8 mouse cellular contexts compared by ENCODE assay signal in genomic region chr6:91515545-91516449, GRCm38 (mm10). TPM values are rescaled to one million over a fixed set of nuclear protein-coding genes. Genes with fewer than 3 reads are reported as not detected.
DNase-seq lines count a peak whose midpoint lies in the region; ATAC-seq lines count a peak whose summit lies in the region.

Gene Xpc, minus strand, starts transcription at chr6:91515888.
Gene Lsm3, plus strand, starts transcription at chr6:91515928.

- H3K27me3 ChIP-seq in hindbrain, embryonic 11.5 days (ENCODE audit: control insufficient read depth, insufficient read depth, low read length) = no peaks in the 10 kb centered on the region

- no peaks in the 10 kb centered on the region for H3K9me3 ChIP-seq in hindbrain, embryonic 11.5 days (ENCODE audit: control insufficient read depth, low read length)

- H3K4me3 ChIP-seq in hindbrain, embryonic 11.5 days (ENCODE audit: low read depth, low read length) = peak within 1 kb of the TSS; percentile 78

- 0 out of 2 replicates have a peak, but pooled peaks cover 3% of the 10 kb centered on the region for H3K36me3 ChIP-seq in hindbrain, embryonic 11.5 days (ENCODE audit: control insufficient read depth, insufficient read depth, low read length)

- H3K27ac ChIP-seq in hindbrain, embryonic 11.5 days (ENCODE audit: low read depth, low read length) = no peak within 1 kb of the TSS

- H3K4me1 ChIP-seq in hindbrain, embryonic 11.5 days (replicated peaks; ENCODE audit: control insufficient read depth, insufficient read depth, low read length) = peaks cover 3% of the 10 kb centered on the region; the same call in 1 of the 2 replicates

- 1% methylated on average over 80 of the region's 80 CpGs for WGBS in hindbrain, embryonic 11.5 days

- H3K4me2 ChIP-seq in hindbrain, embryonic 11.5 days (replicated peaks; ENCODE audit: low read depth, low read length) = peak within 1 kb of the TSS; percentile 68

- H3K9ac ChIP-seq in hindbrain, embryonic 11.5 days (ENCODE audit: low read depth, low read length) = peak within 1 kb of the TSS; percentile 76

- DNase-seq in Muller cell, postnatal 12 days (ENCODE audit: inconsistent ontology term) = peak; percentile 98
- DNase-seq in cerebellum, adult 9-11 months = peak; percentile 97
- peak; percentile 95 to 100 for DNase-seq in frontal cortex, adult 2 months (ENCODE audit: extremely low spot score in 1 of 2, low spot score in 1 of 2)
- DNase-seq in hindbrain, embryonic 11.5 days (ENCODE audit: low spot score) = peak; percentile 99
- DNase-seq in layer of hippocampus, postnatal 10 days (ENCODE audit: low spot score in 2 of 2) = peak; percentile 99
- DNase-seq in lung, postnatal 10 days = peak; percentile 98
- peak; percentile 98 for DNase-seq in ovary, postnatal 36 days (ENCODE audit: low spot score)
- peak; percentile 99 for DNase-seq in thymus, postnatal 25 days

- peak; percentile 99 for ATAC-seq in hindbrain, embryonic 11.5 days (ENCODE audit: low FRiP score)

RNA-seq across cellular contexts. Expression of gene Xpc, which starts in this region (rescaled TPM):
- 14.0 and 16.1 TPM in 2 replicates for polyA plus RNA-seq in frontal cortex, adult 2 months (2012; rRNA removed)
- polyA plus RNA-seq in hindbrain, embryonic 11.5 days (2014; fragmentation: Nextera tagmentation; extraction: Ambion mirVana) = 21.0 and 23.4 TPM in 2 replicates
- 10 to 100 TPM; 12.6 to 13.7 TPM for total RNA-seq in layer of hippocampus, postnatal 10 days (2021)

RNA-seq across cellular contexts. Expression of gene Lsm3, which starts in this region (rescaled TPM):
- polyA plus RNA-seq in frontal cortex, adult 2 months (2012; rRNA removed) = 66.3 and 69.3 TPM in 2 replicates
- 265 and 272 TPM in 2 replicates for polyA plus RNA-seq in hindbrain, embryonic 11.5 days (2014; fragmentation: Nextera tagmentation; extraction: Ambion mirVana)
- 10 to 100 TPM; 45.7 to 52.1 TPM for total RNA-seq in layer of hippocampus, postnatal 10 days (2021)
